Mouse (Mus musculus) stomach, embryonic 16.5 days (tissue): ENCODE data around the gene Kifc1. TPM values are rescaled to one million over a fixed set of nuclear protein-coding genes. Genes with fewer than 3 reads are reported as not detected.

Experiments
- ATAC-seq: fragments of 200-750 bp; cut with Nextera tagmentation; 2 replicates; pipeline ENCODE4 v1.8.0; 2017; ENCODE audit warnings: moderate number of reproducible peaks, moderate TSS enrichment; ENCODE audit not compliant: insufficient read depth, low FRiP score
- H3K27ac ChIP-seq: fragments of 300-500 bp; sonication (generic); 2 replicates; pipeline ENCODE4 v1.5.1; 2014; ENCODE audit warnings: low read length
- H3K27me3 ChIP-seq: fragments of 300-500 bp; sonication (generic); 2 replicates; pipeline ENCODE4 v1.6.1; 2014; ENCODE audit warnings: low read length, control low read depth, mixed read lengths; ENCODE audit not compliant: control insufficient read depth, insufficient read depth
- H3K36me3 ChIP-seq: fragments of 300-500 bp; sonication (generic); 2 replicates; pipeline ENCODE4 v1.6.1; 2014; ENCODE audit warnings: low read length; ENCODE audit not compliant: control insufficient read depth, insufficient read depth
- H3K4me1 ChIP-seq: fragments of 300-500 bp; sonication (generic); 2 replicates; pipeline ENCODE4 v1.6.1; 2014; ENCODE audit warnings: low read length, control low read depth, mixed read lengths; ENCODE audit not compliant: control insufficient read depth, insufficient read depth
- H3K4me2 ChIP-seq: fragments of 300-500 bp; sonication (generic); 2 replicates; pipeline ENCODE4 v1.6.1; 2014; ENCODE audit warnings: low read depth, low read length, mixed read lengths
- H3K4me3 ChIP-seq: fragments of 300-500 bp; sonication (generic); replicated peaks from 2 replicates; pipeline ENCODE4 v1.5.1; 2014; ENCODE audit warnings: mild to moderate bottlenecking, low read length
- H3K9ac ChIP-seq: fragments of 300-500 bp; sonication (generic); 2 replicates; pipeline ENCODE4 v1.6.1; 2014; ENCODE audit warnings: low read length
- H3K9me3 ChIP-seq: fragments of 300-500 bp; sonication (generic); replicated peaks from 2 replicates; pipeline ENCODE4 v1.6.1; 2016; ENCODE audit warnings: low read length, control low read depth; ENCODE audit not compliant: control insufficient read depth
- WGBS: fragments of 180-500 bp; shearing (Covaris S2); extraction: QIAGEN DNeasy Blood & Tissue Kit; methylation state at CpG from one replicate; pipeline ENCODE4 v1.1.7; 2014; 5-methylcytosine and 5-hydroxymethylcytosine counted together
- microRNA-seq: library from miRNA; unstranded; fragments of <30 nt; microRNA quantifications from one replicate; pipeline ENCODE4, GENCODE M21; 2016
- polyA plus RNA-seq: library from polyadenylated mRNA; unstranded; fragments of >200 nt; fragmentation: Nextera tagmentation; extraction: Ambion mirVana; gene quantifications from 2 replicates; pipeline ENCODE4 v1.2.1, GENCODE M21; 2015

The Kifc1 gene
- polyA plus RNA-seq, 1 experiment from 2014 or later = 6.9 TPM

GRCm38 (mm10) chr17:33842966-33843795 is 47.3 kb downstream of the Kifc1 start, which contains the start of gene Cd320:
TSS of gene Cd320 (plus strand) at chr17:33843091.
- H3K9me3 ChIP-seq = no peaks in the 10 kb centered on the region
- peaks cover 11% of the 10 kb centered on the region; the same call in 1 of the 2 replicates for H3K4me1 ChIP-seq
- ATAC-seq = peak; percentile 93
- peak within 1 kb of the TSS; percentile 95 for H3K4me3 ChIP-seq
- peak within 1 kb of the TSS; percentile 98 for H3K4me2 ChIP-seq
- under 1% methylated on average over 45 of the region's 45 CpGs for WGBS
- no peak within 1 kb of the TSS for H3K27ac ChIP-seq
- no peaks in the 10 kb centered on the region for H3K36me3 ChIP-seq
- H3K27me3 ChIP-seq = no peaks in the 10 kb centered on the region
- peak within 1 kb of the TSS; percentile 85 for H3K9ac ChIP-seq

- Histone ChIP-seq H3K4me2 (no peak overlapping the region), H3K4me3 (no peak overlapping the region), H3K4me1 (peaks cover 18% of the 10 kb centered on the region), H3K27me3 (no peaks in the 10 kb centered on the region), H3K27ac (0 out of 2 replicates have a peak overlapping the region, but pooled peaks have one; percentile 31), H3K36me3 (peaks cover 22% of the 10 kb centered on the region; the same call in 1 of the 2 replicates), H3K9me3 (no peaks in the 10 kb centered on the region), H3K9ac (no peak overlapping the region)
- WGBS = 90% methylated on average over 10 of the region's 10 CpGs
- no peak for ATAC-seq
Measured at GRCm38 (mm10) chr17:33829561-33829960, 60.9 kb downstream of the Kifc1 start.

GRCm38 (mm10) chr17:33828892-33829291 is 61.6 kb downstream of the Kifc1 start:
- Histone ChIP-seq H3K9me3 (no peaks in the 10 kb centered on the region), H3K4me1 (peaks cover 18% of the 10 kb centered on the region), H3K36me3 (peaks cover 22% of the 10 kb centered on the region; the same call in 1 of the 2 replicates), H3K4me2 (no peak overlapping the region), H3K9ac (no peak overlapping the region), H3K27me3 (no peaks in the 10 kb centered on the region), H3K27ac (0 out of 2 replicates have a peak overlapping the region, but pooled peaks have one; percentile 31), H3K4me3 (no peak overlapping the region)
- ATAC-seq = peak; percentile 72
- WGBS = 34% methylated on average over 2 of the region's 2 CpGs

- peaks cover 22% of the 10 kb centered on the region; the same call in 1 of the 2 replicates for H3K36me3 ChIP-seq
- no peak overlapping the region for H3K9ac ChIP-seq
- H3K4me1 ChIP-seq = peaks cover 25% of the 10 kb centered on the region
- H3K27ac ChIP-seq = no peak overlapping the region
- no peak overlapping the region for H3K4me2 ChIP-seq
- WGBS = 0% methylated on average over 3 of the region's 3 CpGs
- H3K4me3 ChIP-seq = no peak overlapping the region
- no peaks in the 10 kb centered on the region for H3K27me3 ChIP-seq
- ATAC-seq = no peak
- no peaks in the 10 kb centered on the region for H3K9me3 ChIP-seq
Measured at GRCm38 (mm10) chr17:33826850-33827249, 63.6 kb downstream of the Kifc1 start.

Small RNA genes lying within 50 kb of the gene (microRNA-seq; reads per million reads assigned to microRNA genes)
- not detected for gene Gm27740

Other genes with a start within 250 kb of the Kifc1 start
- gene Hnrnpm, start 203.8 kb downstream of the Kifc1 start, polyA plus RNA-seq = 281 and 295 TPM in 2 replicates
- gene March2, start 172.0 kb downstream of the Kifc1 start, polyA plus RNA-seq = 56.0 and 58.8 TPM in 2 replicates
- gene Rab11b, start 130.1 kb downstream of the Kifc1 start, polyA plus RNA-seq = 212 and 237 TPM in 2 replicates
- 25.8 and 30.7 TPM in 2 replicates for gene Angptl4, start 108.8 kb downstream of the Kifc1 start, polyA plus RNA-seq
- 24.8 and 29.0 TPM in 2 replicates for gene Kank3, start 80.1 kb downstream of the Kifc1 start, polyA plus RNA-seq
- gene Rps28, start 66.1 kb downstream of the Kifc1 start, polyA plus RNA-seq = 740 and 935 TPM in 2 replicates
- gene Ndufa7, start 66.1 kb downstream of the Kifc1 start, polyA plus RNA-seq = 442 and 446 TPM in 2 replicates
- 52.0 and 54.0 TPM in 2 replicates for gene Cd320, start 47.6 kb downstream of the Kifc1 start, polyA plus RNA-seq
- gene Gm7029, start 16.8 kb downstream of the Kifc1 start, polyA plus RNA-seq = not detected in 2 replicates
- 0.39 and 0.40 TPM in 2 replicates for gene Platr17, start 14.5 kb upstream of the Kifc1 start, polyA plus RNA-seq
- gene Daxx, start 18.8 kb upstream of the Kifc1 start, polyA plus RNA-seq = 40.9 and 44.4 TPM in 2 replicates
- gene Tapbp, start 25.2 kb upstream of the Kifc1 start, polyA plus RNA-seq = 58.4 and 68.7 TPM in 2 replicates
- 11.4 and 12.5 TPM in 2 replicates for gene Zbtb22, start 25.2 kb upstream of the Kifc1 start, polyA plus RNA-seq
- 43.9 and 44.7 TPM in 2 replicates for gene Rgl2, start 38.9 kb upstream of the Kifc1 start, polyA plus RNA-seq
- gene Pfdn6, start 49.7 kb upstream of the Kifc1 start, polyA plus RNA-seq = 133 and 147 TPM in 2 replicates
- gene Wdr46, start 50.0 kb upstream of the Kifc1 start, polyA plus RNA-seq = 19.0 and 23.1 TPM in 2 replicates
- 8.6 and 9.0 TPM in 2 replicates for gene B3galt4, start 60.8 kb upstream of the Kifc1 start, polyA plus RNA-seq
- gene Vps52, start 65.2 kb upstream of the Kifc1 start, polyA plus RNA-seq = 42.6 and 45.0 TPM in 2 replicates
- 1,606 and 1,631 TPM in 2 replicates for gene Rps18, start 65.3 kb upstream of the Kifc1 start, polyA plus RNA-seq
- 107 and 140 TPM in 2 replicates for gene H2-K1, start 109.7 kb upstream of the Kifc1 start, polyA plus RNA-seq
- gene Ring1, start 134.0 kb upstream of the Kifc1 start, polyA plus RNA-seq = 8.1 and 10.7 TPM in 2 replicates
- gene H2-Ke6, start 137.4 kb upstream of the Kifc1 start, polyA plus RNA-seq = 38.9 and 41.3 TPM in 2 replicates
- gene Slc39a7, start 141.0 kb upstream of the Kifc1 start, polyA plus RNA-seq = 194 and 195 TPM in 2 replicates
- gene Rxrb, start 141.2 kb upstream of the Kifc1 start, polyA plus RNA-seq = 36.3 and 37.7 TPM in 2 replicates
- gene Col11a2, start 148.8 kb upstream of the Kifc1 start, polyA plus RNA-seq = 0.57 and 0.61 TPM in 2 replicates
- gene H2-Oa, start 201.7 kb upstream of the Kifc1 start, polyA plus RNA-seq = 0.61 and 0.64 TPM in 2 replicates
- 10.8 and 11.6 TPM in 2 replicates for gene H2-DMa, start 228.9 kb upstream of the Kifc1 start, polyA plus RNA-seq
- 71.9 and 74.7 TPM in 2 replicates for gene Brd2, start 232.0 kb upstream of the Kifc1 start, polyA plus RNA-seq